Mouse (Mus musculus): ENCODE data around the gene Mical3.

DNA sequence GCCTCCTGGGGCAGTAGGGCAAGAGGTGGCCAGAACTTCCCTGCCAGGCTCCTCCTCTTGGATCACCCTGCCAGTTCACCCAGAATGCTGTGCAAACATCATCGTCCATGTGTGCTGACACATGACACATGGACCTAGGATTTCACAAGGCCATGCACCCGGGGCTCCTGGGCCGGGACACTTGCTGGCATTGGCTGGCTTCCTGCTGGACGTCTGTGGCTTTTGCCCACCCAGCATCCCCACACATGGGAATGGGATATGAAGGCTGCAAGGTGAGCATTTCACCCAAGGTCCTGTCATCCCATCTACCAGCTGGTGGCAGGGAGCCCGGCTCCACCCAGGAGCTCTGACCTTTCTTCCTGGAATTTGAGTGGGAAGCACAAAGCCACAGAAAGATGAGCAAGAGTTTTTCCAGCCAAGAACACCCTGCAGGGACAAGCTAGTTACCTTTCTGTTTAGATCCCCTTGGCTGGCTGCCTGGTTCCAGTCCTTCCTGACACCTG, 8.0 kb downstream of the Mical3 start:
- TF ChIP-seq CTCF (IDR thresholded peaks at IDR 0.05; ENCODE audit: control insufficient read depth, insufficient read depth, insufficient read length) (no peak), FOSL1 (IDR thresholded peaks at IDR 0.05; ENCODE audit: insufficient read depth, low read length, poor library complexity, severe bottlenecking) (no peak), MAX (IDR thresholded peaks at IDR 0.05) (no peak), CEBPB (IDR thresholded peaks at IDR 0.05; ENCODE audit: low read depth) (peak; percentile 30), MYOG (IDR thresholded peaks at IDR 0.05; ENCODE audit: control insufficient read depth, extremely low read depth, insufficient read length) (no peak), MYOD1 (IDR thresholded peaks at IDR 0.05; ENCODE audit: control insufficient read depth, insufficient read length, low read depth) (no peak)

All from C2C12 (cell line).